Mouse (Mus musculus) stomach, postnatal 0 days (tissue): ENCODE measurements around the gene Fth1. TPM values are rescaled to one million over a fixed set of nuclear protein-coding genes. Genes with fewer than 3 reads are reported as not detected.

Experiments
- ATAC-seq: fragments of 200-750 bp; cut with Nextera tagmentation; 2 replicates; pipeline ENCODE4 v1.8.0; 2017; ENCODE audit not compliant: low FRiP score, low TSS enrichment
- DNase-seq: peaks from one replicate; pipeline ENCODE4 v3.0.0-alpha.2; 2016; ENCODE audit warnings: low spot score
- H3K27ac ChIP-seq: fragments of 300-500 bp; sonication (generic); replicated peaks from 2 replicates; pipeline ENCODE4 v1.5.1; 2014; ENCODE audit warnings: mild to moderate bottlenecking, control low read depth
- H3K27me3 ChIP-seq: fragments of 300-500 bp; sonication (generic); 2 replicates; pipeline ENCODE4 v1.6.1; 2014; ENCODE audit warnings: low read length; ENCODE audit not compliant: control insufficient read depth, insufficient read depth
- H3K36me3 ChIP-seq: fragments of 300-500 bp; sonication (generic); 2 replicates; pipeline ENCODE4 v1.6.1; 2014; ENCODE audit warnings: low read length, mixed read lengths; ENCODE audit not compliant: control insufficient read depth, insufficient read depth
- H3K4me1 ChIP-seq: fragments of 300-500 bp; sonication (generic); replicated peaks from 2 replicates; pipeline ENCODE4 v1.6.1; 2014; ENCODE audit warnings: antibody characterized with exemption; ENCODE audit not compliant: control insufficient read depth, insufficient read depth
- H3K4me2 ChIP-seq: fragments of 300-500 bp; sonication (generic); replicated peaks from 2 replicates; pipeline ENCODE4 v1.6.1; 2014; ENCODE audit warnings: low read depth, mild to moderate bottlenecking, control low read depth, moderate library complexity
- H3K4me3 ChIP-seq: fragments of 300-500 bp; sonication (generic); 2 replicates; pipeline ENCODE4 v1.5.1; 2014; ENCODE audit warnings: low read depth, low read length, control low read depth
- H3K9ac ChIP-seq: fragments of 300-500 bp; sonication (generic); 2 replicates; pipeline ENCODE4 v1.6.1; 2014; ENCODE audit warnings: mild to moderate bottlenecking, low read length, control low read depth, mixed read lengths
- H3K9me3 ChIP-seq: fragments of 300-500 bp; sonication (generic); 2 replicates; pipeline ENCODE4 v1.6.1; 2016; ENCODE audit warnings: low read length; ENCODE audit not compliant: control insufficient read depth
- CTCF ChIP-seq: IDR thresholded peaks from 2 replicates; pipeline ENCODE4 v1.5.1; 2016; ENCODE audit warnings: antibody characterized with exemption, low read depth, mild to moderate bottlenecking, moderate library complexity
- EP300 ChIP-seq: optimal IDR thresholded peaks from 2 replicates; pipeline ENCODE3; 2016; ENCODE audit warnings: antibody characterized with exemption
- WGBS: fragments of 180-500 bp; shearing (Covaris S2); extraction: QIAGEN DNeasy Blood & Tissue Kit; methylation state at CpG from one replicate; pipeline ENCODE4 v1.1.7; 2014; 5-methylcytosine and 5-hydroxymethylcytosine counted together
- polyA plus RNA-seq: library from polyadenylated mRNA; unstranded; fragments of >200 nt; fragmentation: Nextera tagmentation; extraction: Ambion mirVana; gene quantifications from 2 replicates; pipeline ENCODE4 v1.2.1, GENCODE M21; 2015

Gene Fth1
- polyA plus RNA-seq, 1 experiment from 2014 or later = 2,976 TPM

DNA sequence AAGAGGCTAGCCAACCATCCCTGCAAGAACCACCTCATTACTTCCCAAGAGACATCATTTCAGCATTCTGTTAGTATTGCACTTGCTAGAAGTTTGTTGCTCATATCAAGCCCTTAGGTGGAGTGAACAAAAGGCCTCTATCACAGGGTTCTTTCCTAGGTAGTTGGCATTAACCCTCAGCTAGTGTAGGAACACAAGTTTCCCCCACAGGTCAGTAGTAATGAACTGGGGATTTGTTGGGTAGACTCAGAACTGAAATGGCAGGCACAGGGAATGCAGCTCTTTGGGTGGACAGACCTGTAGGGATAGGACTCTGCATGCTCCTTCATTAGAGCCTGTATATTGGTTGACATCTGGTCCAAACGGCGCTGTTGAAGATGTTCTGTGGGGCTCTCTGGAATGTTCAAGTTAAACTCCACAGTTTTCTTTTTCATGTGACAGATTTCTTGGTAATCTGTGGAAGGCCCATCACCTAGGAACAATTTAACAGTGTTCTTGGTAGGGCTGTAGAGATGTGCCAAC, 5.6 kb downstream of the Fth1 start:
- Histone ChIP-seq H3K4me1 (peaks cover 6% of the 10 kb centered on the region; the same call in 1 of the 2 replicates), H3K9me3 (no peaks in the 10 kb centered on the region), H3K27me3 (no peaks in the 10 kb centered on the region), H3K4me2 (no peak overlapping the region), H3K9ac (no peak overlapping the region), H3K27ac (no peak overlapping the region), H3K36me3 (peaks cover 8% of the 10 kb centered on the region; the same call in 1 of the 2 replicates), H3K4me3 (no peak overlapping the region)
- DNase-seq (no peak), ATAC-seq (no peak)
- TF ChIP-seq EP300 = no peak
- no peak for TF ChIP-seq CTCF
- WGBS = 93% methylated on average over 2 of the region's 2 CpGs

GRCm38 (mm10) chr19:9987192-9987591, 6.8 kb downstream of the Fth1 start:
- Histone ChIP-seq H3K27ac (no peak overlapping the region), H3K4me2 (no peak overlapping the region), H3K4me3 (no peak overlapping the region), H3K9ac (no peak overlapping the region), H3K36me3 (peaks cover 8% of the 10 kb centered on the region; the same call in 1 of the 2 replicates), H3K27me3 (no peaks in the 10 kb centered on the region), H3K9me3 (no peaks in the 10 kb centered on the region), H3K4me1 (no peaks in the 10 kb centered on the region)
- DNase-seq (no peak), ATAC-seq (no peak)
- no peak for TF ChIP-seq EP300
- no peak for TF ChIP-seq CTCF
- WGBS = 44% methylated on average over 6 of the region's 6 CpGs

DNA sequence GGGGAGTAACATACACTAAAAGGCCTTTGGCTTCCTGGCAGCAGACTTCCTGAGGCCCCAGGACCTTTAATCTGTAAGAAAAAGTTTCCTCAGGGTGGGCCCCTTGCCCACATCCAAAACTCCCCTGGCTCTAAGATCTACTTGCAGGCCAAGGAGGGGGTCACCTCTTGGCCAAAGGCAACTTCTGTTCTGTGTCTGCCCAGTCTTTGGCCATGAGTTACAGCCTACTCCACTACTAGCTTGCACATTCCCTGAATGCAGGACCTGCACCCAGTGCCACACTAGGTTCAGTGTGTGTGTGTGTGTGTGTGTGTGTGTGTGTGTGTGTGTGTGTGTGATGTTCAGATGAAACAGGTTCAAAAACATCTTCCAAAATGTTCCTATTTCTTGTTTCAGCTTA, 7.2 kb downstream of the Fth1 start:
- DNase-seq = no peak
- no peak for ATAC-seq
- Histone ChIP-seq H3K4me1 (no peaks in the 10 kb centered on the region), H3K9me3 (no peaks in the 10 kb centered on the region), H3K27ac (no peak overlapping the region), H3K9ac (no peak overlapping the region), H3K27me3 (no peaks in the 10 kb centered on the region), H3K4me3 (no peak overlapping the region), H3K4me2 (no peak overlapping the region), H3K36me3 (peaks cover 8% of the 10 kb centered on the region; the same call in 1 of the 2 replicates)
- TF ChIP-seq CTCF (no peak), EP300 (no peak)

GRCm38 (mm10) chr19:9989171-9989883, 8.9 kb downstream of the Fth1 start:
- Histone ChIP-seq H3K9ac (no peak overlapping the region), H3K9me3 (no peaks in the 10 kb centered on the region), H3K4me1 (no peaks in the 10 kb centered on the region), H3K36me3 (peaks cover 8% of the 10 kb centered on the region; the same call in 1 of the 2 replicates), H3K27ac (no peak overlapping the region), H3K27me3 (no peaks in the 10 kb centered on the region), H3K4me3 (no peak overlapping the region), H3K4me2 (no peak overlapping the region)
- DNase-seq (no peak), ATAC-seq (no peak)
- WGBS = 58% methylated on average over 17 of the region's 17 CpGs
- TF ChIP-seq CTCF = peak; percentile 82
- no peak for TF ChIP-seq EP300

GRCm38 (mm10) chr19:9989884-9990256, 9.5 kb downstream of the Fth1 start:
- ATAC-seq = no peak
- Histone ChIP-seq H3K27ac (no peak overlapping the region), H3K27me3 (no peaks in the 10 kb centered on the region), H3K9ac (no peak overlapping the region), H3K36me3 (peaks cover 5% of the 10 kb centered on the region; the same call in 1 of the 2 replicates), H3K4me2 (no peak overlapping the region), H3K4me3 (no peak overlapping the region), H3K4me1 (no peaks in the 10 kb centered on the region), H3K9me3 (no peaks in the 10 kb centered on the region)
- DNase-seq = no peak
- TF ChIP-seq EP300 (no peak), CTCF (no peak)

- H3K4me3 ChIP-seq = no peak overlapping the region
- no peaks in the 10 kb centered on the region for H3K27me3 ChIP-seq
- no peak overlapping the region for H3K9ac ChIP-seq
- H3K36me3 ChIP-seq = no peaks in the 10 kb centered on the region
- H3K9me3 ChIP-seq = no peaks in the 10 kb centered on the region
- H3K4me1 ChIP-seq = no peaks in the 10 kb centered on the region
- peak; percentile 92 for TF ChIP-seq CTCF
- no peak for TF ChIP-seq EP300
- no peak overlapping the region for H3K4me2 ChIP-seq
- WGBS = 23% methylated on average over 5 of the region's 5 CpGs
- DNase-seq (peak; percentile 86), ATAC-seq (0 out of 2 replicates have a peak, but pooled peaks have one; percentile 4)
- H3K27ac ChIP-seq = no peak overlapping the region
These were observed 10.9 kb downstream of the Fth1 start for GRCm38 (mm10) chr19:9991304-9991703.
